9 mouse cellular contexts compared by ENCODE assay signal in genomic region chr11:78694249-78694648, GRCm38 (mm10). TPM values are rescaled to one million over a fixed set of nuclear protein-coding genes. Genes with fewer than 3 reads are reported as not detected.
DNase-seq lines count a peak whose midpoint lies in the region; ATAC-seq lines count a peak whose summit lies in the region.
"Had no signal": no experiment of that assay in that cellular context is flagged by ENCODE, and none has a peak within 500 bp of the region (broad histone marks: within the 10 kb centered on the region; RNA-seq: fewer than 3 reads in every experiment).

No protein-coding gene starts in this region.

- 50% methylated on average over 3 of the region's 3 CpGs for whole genome bisulfite sequencing in kidney, embryonic 14.5 days
- WGBS in embryonic facial prominence, embryonic 10.5 days: 76% methylated on average over 3 of the region's 3 CpGs
- WGBS in heart, embryonic 13.5 days: 50% methylated on average over 3 of the region's 3 CpGs
- WGBS in midbrain, embryonic 11.5 days: 69% methylated on average over 3 of the region's 3 CpGs

- ATAC-seq in kidney, embryonic 14.5 days (ENCODE audit: low FRiP score, low TSS enrichment): no peak
- ATAC-seq in heart, embryonic 13.5 days (ENCODE audit: extremely low read depth, insufficient number of reproducible peaks, low FRiP score, low TSS enrichment): no peak
- no peak for ATAC-seq in midbrain, embryonic 11.5 days (ENCODE audit: low FRiP score)

- no peak overlapping the region for H3K27ac ChIP-seq in kidney, embryonic 14.5 days (ENCODE audit: low read depth, low read length)
- H3K27ac ChIP-seq in embryonic facial prominence, embryonic 10.5 days (replicated peaks): no peak overlapping the region
- peak overlapping the region; percentile 39; the same call in 1 of the 2 replicates for H3K27ac ChIP-seq in heart, embryonic 13.5 days (replicated peaks)
- no peak overlapping the region for H3K27ac ChIP-seq in midbrain, embryonic 11.5 days (ENCODE audit: low read depth, low read length)
- H3K27ac ChIP-seq: stomach, embryonic 15.5 days had no signal

- peaks cover 22% of the 10 kb centered on the region for H3K4me1 ChIP-seq in kidney, embryonic 14.5 days (ENCODE audit: control insufficient read depth, insufficient read depth, low read length)
- H3K4me1 ChIP-seq in embryonic facial prominence, embryonic 10.5 days: peaks cover 45% of the 10 kb centered on the region
- peaks cover 68% of the 10 kb centered on the region for H3K4me1 ChIP-seq in heart, embryonic 13.5 days
- peaks cover 27% of the 10 kb centered on the region for H3K4me1 ChIP-seq in midbrain, embryonic 11.5 days (ENCODE audit: control insufficient read depth, insufficient read depth, low read length)

- H3K9me3 ChIP-seq in kidney, embryonic 14.5 days (ENCODE audit: control insufficient read depth, low read length): no peaks in the 10 kb centered on the region
- H3K9me3 ChIP-seq in embryonic facial prominence, embryonic 10.5 days: no peaks in the 10 kb centered on the region
- no peaks in the 10 kb centered on the region for H3K9me3 ChIP-seq in heart, embryonic 13.5 days
- no peaks in the 10 kb centered on the region for H3K9me3 ChIP-seq in midbrain, embryonic 11.5 days (ENCODE audit: control insufficient read depth, low read length)
- H3K9me3 ChIP-seq: stomach, embryonic 15.5 days had no signal

- no peak overlapping the region for H3K9ac ChIP-seq in kidney, embryonic 14.5 days (ENCODE audit: low read depth, low read length)
- peak overlapping the region; percentile 42 for H3K9ac ChIP-seq in heart, embryonic 13.5 days
- no peak overlapping the region for H3K9ac ChIP-seq in midbrain, embryonic 11.5 days (ENCODE audit: low read length)
- H3K9ac ChIP-seq: stomach, embryonic 15.5 days had no signal

- H3K4me2 ChIP-seq in kidney, embryonic 14.5 days (replicated peaks; ENCODE audit: low read depth, low read length): peak overlapping the region; percentile 15
- peak overlapping the region; percentile 92 for H3K4me2 ChIP-seq in heart, embryonic 13.5 days
- peak overlapping the region; percentile 37 for H3K4me2 ChIP-seq in midbrain, embryonic 11.5 days

- no peak for DNase-seq in kidney, postnatal 14 days
- no peak for DNase-seq in embryonic facial prominence, embryonic 10.5 days (ENCODE audit: low spot score)
- DNase-seq in midbrain, embryonic 11.5 days (ENCODE audit: low spot score, missing footprints): no peak
- DNase-seq in urinary bladder, adult 2 months (ENCODE audit: low spot score): no peak
- no peak for DNase-seq in left cerebral cortex, adult 8-10 months (ENCODE audit: low spot score in 2 of 2)
- DNase-seq in urinary bladder, postnatal 4 days (ENCODE audit: low spot score in 2 of 2): no peak

- H3K27me3 ChIP-seq in kidney, embryonic 14.5 days (ENCODE audit: control insufficient read depth, insufficient read depth, low read length): no peaks in the 10 kb centered on the region
- no peaks in the 10 kb centered on the region for H3K27me3 ChIP-seq in embryonic facial prominence, embryonic 10.5 days (replicated peaks; ENCODE audit: low read depth, poor library complexity, severe bottlenecking)
- H3K27me3 ChIP-seq in heart, embryonic 13.5 days (replicated peaks): no peaks in the 10 kb centered on the region
- H3K27me3 ChIP-seq in midbrain, embryonic 11.5 days (ENCODE audit: control insufficient read depth, insufficient read depth, low read length): no peaks in the 10 kb centered on the region
- H3K27me3 ChIP-seq: stomach, embryonic 15.5 days had no signal

- H3K36me3 ChIP-seq in kidney, embryonic 14.5 days (ENCODE audit: control insufficient read depth, insufficient read depth, low read length): no peaks in the 10 kb centered on the region
- peaks cover 15% of the 10 kb centered on the region for H3K36me3 ChIP-seq in embryonic facial prominence, embryonic 10.5 days (replicated peaks)
- H3K36me3 ChIP-seq in heart, embryonic 13.5 days: 0 out of 2 replicates have a peak, but pooled peaks cover 6% of the 10 kb centered on the region
- H3K36me3 ChIP-seq in midbrain, embryonic 11.5 days (ENCODE audit: control insufficient read depth, insufficient read depth, low read length): no peaks in the 10 kb centered on the region
- H3K36me3 ChIP-seq: stomach, embryonic 15.5 days had no signal

- H3K4me3 ChIP-seq in kidney, embryonic 14.5 days (ENCODE audit: low read length): no peak overlapping the region; the same call in 1 of the 2 replicates
- peak overlapping the region; percentile 37; the same call in 1 of the 2 replicates for H3K4me3 ChIP-seq in embryonic facial prominence, embryonic 10.5 days
- H3K4me3 ChIP-seq in heart, embryonic 13.5 days: peak overlapping the region; percentile 92
- no peak overlapping the region for H3K4me3 ChIP-seq in midbrain, embryonic 11.5 days (ENCODE audit: low read depth, low read length)
- H3K4me3 ChIP-seq: stomach, embryonic 15.5 days had no signal

RNA-seq across cellular contexts. Expression of gene Nlk, which starts 2.9 kb away (rescaled TPM):
- 18.3 and 23.3 TPM in 2 replicates for polyA plus RNA-seq in kidney, embryonic 14.5 days (2014; fragmentation: Nextera tagmentation; extraction: Ambion mirVana)
- polyA plus RNA-seq in embryonic facial prominence, embryonic 10.5 days (2016; fragmentation: Nextera tagmentation; extraction: Ambion mirVana): 15.8 and 16.4 TPM in 2 replicates
- polyA plus RNA-seq in heart, embryonic 13.5 days (2015; fragmentation: Nextera tagmentation; extraction: Ambion mirVana): 11.4 and 11.5 TPM in 2 replicates
- polyA plus RNA-seq in midbrain, embryonic 11.5 days (2014; fragmentation: Nextera tagmentation; extraction: Ambion mirVana): 25.8 and 36.9 TPM in 2 replicates
- polyA plus RNA-seq in urinary bladder, adult 2 months (2012; rRNA removed): 18.7 and 21.0 TPM in 2 replicates
- total RNA-seq in left cerebral cortex, adult 8-10 months (2022): 10 to 100 TPM; 84.1 to 92.5 (median 87.6) TPM

RNA-seq across cellular contexts. Expression of gene Ccnq, which starts 57.3 kb away (rescaled TPM):
- 47.8 and 50.8 TPM in 2 replicates for polyA plus RNA-seq in kidney, embryonic 14.5 days (2014; fragmentation: Nextera tagmentation; extraction: Ambion mirVana)
- polyA plus RNA-seq in embryonic facial prominence, embryonic 10.5 days (2016; fragmentation: Nextera tagmentation; extraction: Ambion mirVana): 36.6 and 37.9 TPM in 2 replicates
- polyA plus RNA-seq in heart, embryonic 13.5 days (2015; fragmentation: Nextera tagmentation; extraction: Ambion mirVana): 26.3 and 28.8 TPM in 2 replicates
- 42.1 and 42.2 TPM in 2 replicates for polyA plus RNA-seq in midbrain, embryonic 11.5 days (2014; fragmentation: Nextera tagmentation; extraction: Ambion mirVana)
- polyA plus RNA-seq in urinary bladder, adult 2 months (2012; rRNA removed): 35.4 and 41.7 TPM in 2 replicates
- total RNA-seq in left cerebral cortex, adult 8-10 months (2022): 10 to 100 TPM; 17.3 to 23.0 (median 21.9) TPM

Comparison
In these comparisons a context has a peak if more than half of its experiments do, and no peak if none do; other contexts are left out.
1. H3K4me2 ChIP-seq: peak in every context shown above with its lines; median percentile 92 in heart, embryonic 13.5 days; 37 in midbrain, embryonic 11.5 days; 15 in kidney, embryonic 14.5 days.
2. H3K4me3 ChIP-seq: peak in embryonic facial prominence, embryonic 10.5 days (single experiment) and heart, embryonic 13.5 days (single experiment); none in kidney, embryonic 14.5 days (single experiment) and midbrain, embryonic 11.5 days (single experiment).